18 mouse cellular contexts compared by ENCODE assay signal in genomic region chr8:117292262-117292661, GRCm38 (mm10). TPM values are rescaled to one million over a fixed set of nuclear protein-coding genes. Genes with fewer than 3 reads are reported as not detected.
DNase-seq lines count a peak whose midpoint lies in the region; ATAC-seq and TF ChIP-seq lines count a peak whose summit lies in the region.
"Had no signal": no experiment of that assay in that cellular context is flagged by ENCODE, and none has a peak within 500 bp of the region (broad histone marks: within the 10 kb centered on the region; RNA-seq: fewer than 3 reads in every experiment).

No protein-coding gene starts in this region.

- no peak overlapping the region; the same call in 1 of the 2 replicates for H3K27ac ChIP-seq in midbrain, embryonic 10.5 days (replicated peaks)
- no peak overlapping the region for H3K27ac ChIP-seq in midbrain, embryonic 15.5 days
- no peak overlapping the region for H3K27ac ChIP-seq in forebrain, postnatal 0 days (ENCODE audit: low read depth, low read length)
- no peak overlapping the region for H3K27ac ChIP-seq in neural tube, embryonic 14.5 days (ENCODE audit: low read depth, low read length)
- no peak overlapping the region for H3K27ac ChIP-seq in layer of hippocampus, adult 2 months
- H3K27ac ChIP-seq: hindbrain, embryonic 15.5 days; liver, embryonic 12.5 days; macrophage had no signal

- H3K4me3 ChIP-seq in midbrain, embryonic 10.5 days = no peak overlapping the region
- H3K4me3 ChIP-seq in midbrain, embryonic 15.5 days = no peak overlapping the region
- no peak overlapping the region for H3K4me3 ChIP-seq in forebrain, postnatal 0 days (ENCODE audit: low read depth, low read length)
- H3K4me3 ChIP-seq in neural tube, embryonic 14.5 days (ENCODE audit: low read depth, low read length) = no peak overlapping the region
- H3K4me3 ChIP-seq in layer of hippocampus, adult 2 months = no peak overlapping the region
- H3K4me3 ChIP-seq: hindbrain, embryonic 15.5 days; liver, embryonic 12.5 days had no signal

- H3K9ac ChIP-seq in midbrain, embryonic 15.5 days = no peak overlapping the region
- no peak overlapping the region for H3K9ac ChIP-seq in forebrain, postnatal 0 days
- H3K9ac ChIP-seq in neural tube, embryonic 14.5 days (replicated peaks; ENCODE audit: low read depth, low read length) = no peak overlapping the region
- H3K9ac ChIP-seq: hindbrain, embryonic 15.5 days; liver, embryonic 12.5 days; lung, embryonic 14.5 days had no signal

- peak; percentile 60 for DNase-seq in midbrain, embryonic 10.5 days (ENCODE audit: low spot score)
- peak; percentile 73 for DNase-seq in embryo, embryonic 10.5 days (ENCODE audit: low spot score)
- peak; percentile 25 for DNase-seq in forebrain, postnatal 0 days
- no peak for DNase-seq in layer of hippocampus, adult 2 months (ENCODE audit: low spot score in 2 of 2)
- DNase-seq in frontal cortex, postnatal 25 days (ENCODE audit: low spot score in 2 of 2) = no peak
- DNase-seq: adrenal gland, postnatal 36 days; cerebellum, adult 9-11 months; kidney, adult 11 months; kidney, postnatal 10 days; layer of hippocampus, adult 9-11 months; lung, embryonic 14.5 days; right cerebral cortex, adult 18-20 months had no signal

- peaks cover 69% of the 10 kb centered on the region for H3K4me1 ChIP-seq in midbrain, embryonic 10.5 days
- peaks cover 49% of the 10 kb centered on the region for H3K4me1 ChIP-seq in midbrain, embryonic 15.5 days
- H3K4me1 ChIP-seq in forebrain, postnatal 0 days (ENCODE audit: insufficient read depth) = no peaks in the 10 kb centered on the region
- H3K4me1 ChIP-seq in neural tube, embryonic 14.5 days (ENCODE audit: control insufficient read depth, insufficient read depth, low read length) = peaks cover 28% of the 10 kb centered on the region

- TF ChIP-seq CTCF in forebrain, postnatal 0 days (IDR thresholded peaks at IDR 0.05; ENCODE audit: low read depth) = no peak
- no peak for TF ChIP-seq CTCF in layer of hippocampus, adult 2 months (conservative IDR thresholded peaks at IDR 0.05)

- ATAC-seq in midbrain, embryonic 15.5 days (replicated peaks) = no peak
- ATAC-seq in forebrain, postnatal 0 days = peak; percentile 36; the same call in 1 of the 2 replicates
- ATAC-seq in neural tube, embryonic 14.5 days (ENCODE audit: low read depth) = peak; percentile 41; the same call in 1 of the 2 replicates
- ATAC-seq: liver, embryonic 12.5 days; Patski had no signal

- H3K9me3 ChIP-seq in midbrain, embryonic 10.5 days (replicated peaks) = no peaks in the 10 kb centered on the region
- no peaks in the 10 kb centered on the region for H3K9me3 ChIP-seq in midbrain, embryonic 15.5 days
- H3K9me3 ChIP-seq in forebrain, postnatal 0 days (ENCODE audit: low read length) = no peaks in the 10 kb centered on the region
- no peaks in the 10 kb centered on the region for H3K9me3 ChIP-seq in neural tube, embryonic 14.5 days (ENCODE audit: control insufficient read depth, low read length)
- H3K9me3 ChIP-seq: hindbrain, embryonic 15.5 days; liver, embryonic 12.5 days had no signal

- 25% methylated on average over 8 of the region's 8 CpGs for WGBS in midbrain, embryonic 10.5 days
- WGBS in midbrain, embryonic 15.5 days = 30% methylated on average over 8 of the region's 8 CpGs
- 34% methylated on average over 8 of the region's 8 CpGs for WGBS in forebrain, postnatal 0 days
- WGBS in neural tube, embryonic 14.5 days = 27% methylated on average over 8 of the region's 8 CpGs

- H3K36me3 ChIP-seq in midbrain, embryonic 10.5 days = peaks cover 17% of the 10 kb centered on the region
- H3K36me3 ChIP-seq in midbrain, embryonic 15.5 days (replicated peaks) = no peaks in the 10 kb centered on the region
- no peaks in the 10 kb centered on the region for H3K36me3 ChIP-seq in forebrain, postnatal 0 days (ENCODE audit: insufficient read depth)
- H3K36me3 ChIP-seq in neural tube, embryonic 14.5 days (ENCODE audit: control insufficient read depth, insufficient read depth, low read length) = no peaks in the 10 kb centered on the region
- H3K36me3 ChIP-seq: hindbrain, embryonic 15.5 days had no signal

- H3K27me3 ChIP-seq in midbrain, embryonic 10.5 days (ENCODE audit: low read depth, poor library complexity, severe bottlenecking) = no peaks in the 10 kb centered on the region
- H3K27me3 ChIP-seq in midbrain, embryonic 15.5 days (replicated peaks) = no peaks in the 10 kb centered on the region
- H3K27me3 ChIP-seq in forebrain, postnatal 0 days (ENCODE audit: insufficient read depth, low read length) = no peaks in the 10 kb centered on the region
- H3K27me3 ChIP-seq in neural tube, embryonic 14.5 days (ENCODE audit: control insufficient read depth, insufficient read depth, low read length) = no peaks in the 10 kb centered on the region
- H3K27me3 ChIP-seq: hindbrain, embryonic 15.5 days; liver, embryonic 12.5 days; Patski had no signal

- no peak overlapping the region for H3K4me2 ChIP-seq in midbrain, embryonic 15.5 days
- H3K4me2 ChIP-seq in forebrain, postnatal 0 days (ENCODE audit: low read depth) = no peak overlapping the region
- no peak overlapping the region for H3K4me2 ChIP-seq in neural tube, embryonic 14.5 days (ENCODE audit: low read depth, low read length)
- H3K4me2 ChIP-seq: hindbrain, embryonic 15.5 days; liver, embryonic 12.5 days; lung, embryonic 14.5 days had no signal

RNA-seq across cellular contexts. Expression of gene Cmip, which starts 35.4 kb away (rescaled TPM):
- polyA plus RNA-seq in midbrain, embryonic 10.5 days (2016; fragmentation: Nextera tagmentation; extraction: Ambion mirVana) = 9.3 and 11.2 TPM in 2 replicates
- 188 and 197 TPM in 2 replicates for polyA plus RNA-seq in midbrain, embryonic 15.5 days (2015; fragmentation: Nextera tagmentation; extraction: Ambion mirVana)
- 139 and 204 TPM in 2 replicates for total RNA-seq in forebrain, postnatal 0 days (2014; rRNA removed)
- polyA plus RNA-seq in forebrain, postnatal 0 days (2015; fragmentation: Nextera tagmentation; extraction: Ambion mirVana) = 126 and 192 TPM in 2 replicates
- polyA plus RNA-seq in neural tube, embryonic 14.5 days (2014; fragmentation: Nextera tagmentation; extraction: Ambion mirVana) = 135 and 144 TPM in 2 replicates
- 100 to 1,000 TPM; 269 to 286 TPM for total RNA-seq in layer of hippocampus, adult 2 months (2021)

Comparison
In these comparisons a context has a peak if more than half of its experiments do, and no peak if none do; other contexts are left out.
1. RNA of gene Cmip, which starts 35.4 kb away (polyA plus RNA-seq): 126 to 192 TPM in forebrain, postnatal 0 days, 188 to 197 TPM in midbrain, embryonic 15.5 days and 135 to 144 TPM in neural tube, embryonic 14.5 days; 9.3 to 11.2 TPM in midbrain, embryonic 10.5 days; every median in the first group is over 10 times any median in the second.
2. DNase-seq: peak in midbrain, embryonic 10.5 days (single experiment), embryo, embryonic 10.5 days (single experiment) and forebrain, postnatal 0 days (single experiment); none in layer of hippocampus, adult 2 months (0 of 2) and frontal cortex, postnatal 25 days (0 of 2).